Mouse (Mus musculus): ENCODE measurements around the gene B3gnt7. TPM values are rescaled to one million over a fixed set of nuclear protein-coding genes. Genes with fewer than 3 reads are reported as not detected.
"Not testable (repeated sequence)": the region's sequence is repeated elsewhere in the genome, so short reads cannot be mapped to it uniquely, and the experiment has no call there.

B3gnt7 gene
- total RNA-seq, 4 experiments from 2014 or later: not detected

DNA sequence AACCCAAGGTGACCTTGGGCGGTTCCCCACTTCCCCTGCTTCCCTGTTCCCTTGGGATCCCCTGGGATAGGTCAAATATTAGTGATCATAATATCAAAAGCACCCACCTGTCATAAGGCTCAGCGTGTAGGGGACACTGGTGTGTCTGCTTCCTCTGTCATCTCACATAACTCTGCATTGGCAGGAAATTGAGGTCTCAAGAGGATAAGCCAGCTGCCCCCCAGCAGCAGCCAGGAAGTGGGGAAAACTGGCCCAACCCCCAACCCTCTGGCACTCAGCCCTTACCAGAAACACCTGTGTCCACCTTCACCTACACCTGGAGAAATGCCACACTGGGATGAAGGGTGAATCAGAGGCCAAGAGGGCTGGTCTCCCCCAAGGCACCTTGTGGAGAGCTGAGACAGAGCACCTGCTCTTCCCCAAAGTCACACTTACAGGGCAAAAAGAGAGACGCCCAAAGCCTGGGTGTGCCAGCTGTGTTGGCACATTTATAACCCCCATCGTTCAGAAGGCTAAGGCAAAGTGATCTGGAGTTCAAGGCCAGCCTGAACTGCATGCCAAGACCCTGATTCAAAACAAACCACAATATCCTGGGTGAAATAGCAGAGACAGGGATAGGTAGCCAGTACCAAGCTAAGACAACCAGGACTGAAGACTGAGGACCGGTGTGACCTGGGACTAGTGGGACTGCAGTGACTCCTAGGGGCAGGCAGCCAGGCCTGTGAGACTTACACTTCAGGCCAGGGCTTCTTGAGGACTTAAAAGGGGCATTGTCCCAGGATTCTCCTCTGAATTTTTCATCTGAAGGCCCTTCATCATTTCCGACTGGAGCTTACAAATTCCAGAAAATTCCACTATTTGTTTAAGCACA, 1.2 kb upstream of the B3gnt7 start:
- DNase-seq (ENCODE audit: low spot score in 2 of 2): no peak

DNA sequence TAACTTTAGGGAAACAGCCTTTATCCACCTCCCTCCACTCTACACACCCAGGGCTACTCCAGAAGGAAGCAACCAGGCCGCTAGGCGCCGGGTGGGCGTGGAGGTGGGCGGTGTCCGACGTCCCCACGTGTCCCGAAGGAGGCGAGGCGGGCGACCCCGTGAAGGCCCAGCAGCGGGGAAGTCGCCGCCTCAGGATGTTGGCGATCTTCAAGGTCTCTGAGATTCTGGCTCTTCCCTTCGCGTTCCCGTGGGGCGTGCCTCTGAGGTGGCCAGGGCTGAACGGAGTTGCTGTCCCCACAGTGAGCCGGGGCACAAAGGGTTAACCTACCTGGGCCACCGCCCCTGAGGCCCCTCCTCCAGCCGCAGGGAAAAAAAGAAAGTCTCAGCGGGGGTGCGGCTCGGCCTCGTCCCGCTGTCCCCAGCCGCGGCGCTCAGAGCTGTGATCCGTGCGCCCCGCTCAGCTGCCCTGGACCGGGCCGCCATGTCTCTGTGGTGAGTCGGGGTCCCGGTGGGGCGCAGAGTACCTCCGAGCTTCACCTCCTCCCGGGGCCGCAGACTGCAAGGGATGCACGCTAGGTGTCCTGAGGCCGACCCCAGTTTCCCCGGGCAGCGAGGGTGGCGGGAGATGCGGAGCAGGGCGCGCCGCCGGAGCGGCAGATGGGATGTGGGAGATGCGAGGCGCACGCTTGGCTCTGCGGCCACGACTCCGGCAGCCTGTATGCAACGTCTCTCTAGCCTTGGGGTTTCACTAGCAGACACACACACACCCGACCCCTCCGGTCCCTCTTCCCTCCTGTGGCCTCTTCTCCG, 636 bp downstream of the B3gnt7 start:
- no peak for DNase-seq (ENCODE audit: low spot score in 2 of 2)

DNA sequence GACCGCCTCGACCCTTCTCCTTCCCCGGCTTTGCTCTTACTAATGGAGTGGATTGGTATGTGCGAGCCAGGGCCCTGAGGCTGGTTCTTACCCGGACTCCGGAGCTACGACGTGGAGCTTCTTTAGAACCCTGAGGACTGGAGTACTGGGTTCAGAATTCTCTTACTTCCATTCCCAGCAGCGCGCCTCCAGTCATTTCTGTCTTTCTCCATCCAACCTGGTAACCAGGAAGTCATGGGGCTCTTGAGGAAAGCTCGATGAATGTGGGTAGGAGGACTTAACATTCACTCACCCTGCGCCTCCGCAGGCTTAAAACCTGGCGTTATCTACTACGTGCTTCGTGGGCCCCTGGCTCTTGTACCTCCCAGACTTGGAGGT, 1.2 kb downstream of the B3gnt7 start:
- no peak for DNase-seq (ENCODE audit: low spot score in 2 of 2)

DNA sequence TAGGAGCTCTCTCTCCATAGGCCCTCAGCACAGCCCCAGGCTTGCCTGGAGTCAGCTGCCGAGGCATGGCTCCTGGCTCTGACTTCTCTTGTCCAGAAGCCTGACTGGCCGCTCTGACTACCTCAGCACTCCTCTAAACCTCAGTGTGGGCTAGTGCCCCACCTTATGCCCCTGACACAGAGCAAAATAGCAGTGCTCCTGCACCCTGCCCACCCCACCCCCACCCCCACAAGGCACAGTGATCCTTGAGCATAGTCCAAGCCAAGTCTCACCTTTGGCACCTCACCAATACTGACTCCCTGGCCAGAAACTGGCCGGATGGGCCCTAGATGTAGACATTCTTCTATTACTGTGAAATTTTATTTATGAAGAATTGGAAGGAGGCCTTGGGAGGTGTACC, 4.1 kb downstream of the B3gnt7 start:
- no peak for DNase-seq (ENCODE audit: low spot score in 2 of 2)

DNA sequence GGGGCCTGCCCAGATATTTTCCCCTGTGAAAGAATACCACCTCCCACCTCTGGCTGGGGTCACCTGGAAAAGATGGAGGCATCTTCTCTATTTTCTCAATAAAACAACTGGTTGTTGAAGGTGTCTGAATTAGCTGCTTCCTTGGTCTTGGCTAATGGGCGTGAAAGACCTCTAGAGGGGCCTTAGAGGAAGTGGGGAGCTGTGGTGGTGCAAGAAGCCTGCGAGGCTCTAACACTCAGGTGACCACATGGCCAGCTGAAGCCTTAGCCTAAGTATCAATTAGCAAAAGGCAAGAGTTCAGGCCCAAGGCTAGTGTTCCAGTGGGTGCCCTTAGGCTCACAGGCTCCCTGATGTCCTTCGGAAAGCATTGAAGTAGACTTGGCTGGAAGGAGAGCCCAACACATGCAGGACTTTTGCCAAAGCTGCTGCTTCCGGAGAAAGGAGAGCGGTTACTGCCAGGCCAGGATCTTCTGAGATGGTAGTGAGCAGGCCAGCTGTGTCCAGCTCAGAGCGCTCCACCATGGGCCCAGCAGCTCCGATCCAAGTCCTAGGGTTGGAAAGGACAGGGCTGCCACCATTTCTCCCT, 4.6 kb downstream of the B3gnt7 start:
- DNase-seq (ENCODE audit: low spot score in 2 of 2): no peak

DNA sequence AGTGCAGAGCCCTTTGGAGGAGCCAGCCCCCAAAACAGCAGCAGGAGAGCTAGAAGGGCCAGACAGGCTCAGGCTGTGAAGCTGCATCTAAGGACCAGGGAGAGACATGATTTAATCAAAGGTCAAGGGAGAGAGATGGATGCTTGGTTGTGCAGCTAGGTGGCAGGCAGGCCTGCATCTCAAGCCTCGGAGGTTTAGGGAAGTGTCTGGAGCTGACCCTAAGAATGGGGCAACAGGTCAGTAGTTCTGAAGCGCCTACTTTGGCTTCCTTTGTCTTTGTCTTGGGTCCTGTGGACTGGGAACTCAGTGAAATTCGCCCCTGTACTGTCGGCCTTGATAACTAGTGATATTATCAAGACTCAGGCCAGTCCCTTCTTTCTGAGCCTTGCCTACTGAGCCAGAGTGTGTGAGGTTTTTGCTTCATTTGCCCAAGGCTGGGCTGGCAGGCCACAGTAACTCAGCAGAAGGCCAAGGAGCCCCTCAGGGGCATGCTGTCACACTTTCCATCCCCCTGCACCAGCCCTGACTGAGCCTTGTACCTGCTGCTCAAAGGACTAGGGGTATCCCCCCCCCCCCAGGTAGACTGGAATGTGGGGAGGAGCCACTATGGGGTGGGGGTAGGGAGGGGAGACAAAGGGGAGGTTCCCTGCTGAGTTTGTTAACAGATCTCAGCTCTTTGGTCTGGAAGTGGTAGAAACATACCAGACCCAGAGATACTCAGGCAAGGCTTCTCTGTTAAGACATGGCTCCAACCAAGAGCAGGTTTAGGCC, 5.4 kb downstream of the B3gnt7 start:
- no peak for DNase-seq (ENCODE audit: low spot score in 2 of 2)

DNA sequence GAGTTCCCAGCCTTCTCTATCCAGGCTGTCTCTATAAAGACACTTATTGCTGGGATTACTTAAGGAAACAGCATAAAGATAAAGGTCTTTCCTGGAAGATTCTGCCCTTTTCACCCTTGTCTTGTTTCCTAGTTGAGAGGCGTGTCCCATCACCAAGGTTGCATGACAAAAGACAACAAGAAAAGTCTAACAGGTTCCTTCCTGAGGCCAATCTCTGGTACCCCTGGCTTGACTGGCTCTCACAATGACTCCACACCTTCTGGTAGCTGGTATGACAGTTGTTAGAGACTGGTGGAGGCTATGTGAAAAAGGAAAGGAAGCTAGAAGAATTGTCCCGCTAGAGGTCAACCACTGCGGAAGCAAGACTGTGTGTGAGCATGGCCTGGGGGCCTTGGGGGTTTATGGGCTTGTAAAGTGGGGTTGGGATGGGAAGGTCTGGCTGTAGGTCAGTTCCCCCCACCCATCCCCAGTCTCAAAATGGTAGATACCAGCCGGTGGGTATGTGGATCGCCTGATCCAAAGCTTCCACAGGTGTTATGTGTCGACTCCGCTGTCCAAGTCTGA, 6.7 kb downstream of the B3gnt7 start:
- DNase-seq (ENCODE audit: low spot score in 2 of 2): no peak

DNA sequence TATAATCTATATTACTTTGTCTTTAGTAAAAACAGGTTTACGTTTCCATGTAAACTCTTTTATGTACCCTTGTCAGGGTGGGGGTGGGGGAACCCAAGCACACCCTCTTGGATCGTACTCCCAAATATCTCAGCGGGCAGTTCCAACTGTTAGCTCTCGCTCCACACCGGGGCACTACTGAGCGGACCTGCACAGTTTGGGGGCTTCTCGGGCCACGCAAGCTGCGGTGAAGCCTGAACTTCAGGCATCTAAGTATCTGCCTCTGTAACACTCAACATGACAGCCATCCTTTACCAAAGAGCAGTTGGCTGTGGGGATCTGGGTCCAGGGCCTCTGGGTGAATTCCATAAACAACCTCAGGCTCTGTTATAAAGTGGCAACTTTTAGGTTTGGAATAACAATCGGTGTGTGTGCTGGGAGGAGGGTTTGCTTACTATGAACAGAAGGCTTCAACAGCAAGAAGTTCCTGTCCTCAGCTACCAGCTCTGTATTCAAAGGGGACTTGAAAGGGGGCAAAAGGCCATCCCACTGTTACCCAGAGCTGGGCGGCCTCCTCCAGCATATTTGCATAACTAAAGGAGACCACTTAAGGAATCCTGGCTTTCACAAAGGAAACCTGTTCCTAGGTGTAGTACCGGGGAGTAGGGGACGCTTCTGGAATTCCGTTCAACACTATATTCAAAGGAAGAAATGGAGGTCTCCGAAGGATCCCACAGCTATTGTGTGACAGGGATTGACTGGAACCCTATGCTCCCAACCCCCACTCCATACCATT, 8.1 kb downstream of the B3gnt7 start:
- DNase-seq (ENCODE audit: low spot score in 2 of 2): no peak

DNA sequence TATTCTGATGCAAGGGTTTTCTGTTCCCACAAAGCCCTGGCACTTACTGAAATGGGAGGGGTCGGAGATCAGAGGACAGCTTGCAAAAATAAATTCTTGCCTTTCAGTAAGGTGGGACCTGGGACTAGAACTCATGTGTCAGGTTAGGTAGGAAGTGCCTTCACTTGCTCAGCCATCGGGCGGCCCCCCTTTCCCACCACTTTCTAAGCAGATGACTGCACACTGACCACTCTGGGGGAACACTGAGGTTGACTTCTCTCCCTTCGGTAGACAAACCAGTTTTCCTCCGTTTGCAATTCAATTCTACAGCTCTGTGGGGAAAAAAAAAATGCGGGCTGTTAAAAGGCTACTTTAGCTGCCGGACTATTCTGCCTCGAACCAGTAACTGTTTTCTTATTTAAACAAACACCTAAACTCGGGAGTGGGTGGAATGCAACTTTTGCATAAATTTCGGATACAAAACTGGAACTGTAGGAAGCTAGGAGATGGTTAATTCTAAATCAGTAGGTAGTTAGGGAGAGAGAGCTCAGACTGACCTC, 8.9 kb downstream of the B3gnt7 start:
- DNase-seq (ENCODE audit: low spot score in 2 of 2): no peak

DNA sequence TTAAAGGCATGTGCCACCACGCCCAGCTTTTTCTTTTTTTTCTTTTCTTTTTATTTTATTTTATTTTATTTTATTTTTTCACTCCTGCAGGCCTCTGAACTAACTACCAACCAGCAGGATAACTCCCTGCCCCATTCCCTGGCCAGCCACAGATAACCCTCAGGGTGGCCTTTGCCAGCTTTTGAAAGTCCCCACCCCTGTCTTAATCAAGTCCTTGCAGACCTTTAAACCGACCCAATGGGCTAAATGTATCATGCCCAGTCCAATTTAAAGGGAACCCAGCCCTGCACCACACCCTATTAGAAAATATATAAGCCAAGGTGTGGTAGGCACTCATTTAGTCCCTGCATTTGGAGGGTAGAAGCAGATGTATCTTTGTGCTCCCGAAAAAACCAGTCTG, 9.6 kb downstream of the B3gnt7 start:
- DNase-seq (ENCODE audit: low spot score in 2 of 2): no peak

DNA sequence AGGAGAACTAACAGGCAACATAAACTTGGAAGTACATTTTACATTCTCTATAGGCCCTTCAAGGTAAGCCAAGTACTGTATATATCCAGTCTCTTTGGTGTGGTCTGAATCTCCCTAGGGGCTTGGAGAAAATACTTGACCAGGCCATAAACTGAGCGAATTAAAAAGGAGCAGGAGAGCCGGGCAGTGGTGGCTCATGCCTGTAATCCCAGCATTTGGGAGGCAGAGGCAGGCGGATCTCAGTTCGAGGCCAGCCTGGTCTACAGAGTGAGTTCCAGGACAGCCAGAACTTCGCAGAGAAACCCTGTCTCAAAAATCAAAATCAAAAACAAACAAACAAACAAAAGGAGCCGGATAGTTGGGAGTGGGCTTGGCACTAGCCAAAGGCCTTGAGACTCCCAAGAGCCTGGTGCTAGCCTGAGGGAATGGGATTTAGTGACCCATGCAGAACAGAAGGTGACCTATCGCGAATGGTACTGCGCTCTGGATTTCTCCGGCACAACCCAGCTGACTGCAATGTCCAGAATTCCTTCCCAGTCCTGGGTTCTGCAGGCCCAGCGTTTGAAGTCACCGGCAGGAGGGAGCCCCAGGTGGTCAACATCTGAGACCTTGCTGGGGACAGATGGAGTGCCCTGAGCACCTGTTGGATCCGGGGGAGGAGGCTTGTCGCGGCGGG, 10.6 kb downstream of the B3gnt7 start:
- DNase-seq (ENCODE audit: low spot score in 2 of 2): no peak

DNA sequence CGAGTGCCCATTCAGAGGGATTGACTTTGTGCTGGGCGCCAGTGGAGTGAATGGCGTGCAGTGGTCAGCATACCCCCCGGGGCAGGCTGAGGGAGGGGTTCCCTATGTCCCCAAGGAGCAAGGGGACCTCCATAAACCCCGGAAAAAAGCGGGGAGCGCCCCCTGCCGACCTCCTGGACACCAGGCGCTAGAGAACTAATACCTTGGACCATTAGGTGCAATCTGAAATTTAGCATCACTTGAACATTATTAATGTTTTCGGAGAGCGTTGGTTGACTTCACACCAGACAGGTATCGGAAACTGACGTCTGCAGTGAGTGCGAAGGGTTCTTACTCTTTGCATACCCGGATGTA, 11.1 kb downstream of the B3gnt7 start:
- no peak for DNase-seq (ENCODE audit: low spot score in 2 of 2)

DNA sequence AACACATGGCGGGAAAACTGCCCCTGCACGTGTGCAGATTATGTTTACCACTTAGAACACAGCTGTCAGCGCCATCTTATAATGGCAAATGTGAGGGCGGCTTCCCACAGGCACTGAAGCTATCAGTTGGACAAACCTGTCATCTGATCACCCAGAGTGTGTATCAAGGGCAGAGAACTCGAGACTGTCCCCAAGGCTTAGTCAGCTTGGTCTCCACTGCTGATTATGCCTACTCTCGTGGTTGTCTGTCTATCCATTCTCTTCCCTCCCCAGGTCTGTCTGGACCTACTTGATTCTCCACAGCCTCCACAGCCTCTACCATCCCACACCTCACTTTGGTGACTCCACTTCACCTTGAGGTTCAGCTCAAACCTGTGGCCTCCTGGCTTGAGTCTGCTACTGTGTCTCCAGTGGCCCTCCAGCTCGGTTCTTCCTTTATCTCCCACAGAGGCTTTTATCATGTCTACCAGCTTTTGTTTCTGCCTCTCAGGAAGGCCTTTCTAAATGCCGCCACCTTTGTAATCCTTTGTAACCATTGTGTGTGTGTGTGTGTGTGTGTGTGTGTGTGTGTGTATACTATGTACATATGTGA, 18.3 kb downstream of the B3gnt7 start:
- no peak for DNase-seq (ENCODE audit: low spot score in 2 of 2)

DNA sequence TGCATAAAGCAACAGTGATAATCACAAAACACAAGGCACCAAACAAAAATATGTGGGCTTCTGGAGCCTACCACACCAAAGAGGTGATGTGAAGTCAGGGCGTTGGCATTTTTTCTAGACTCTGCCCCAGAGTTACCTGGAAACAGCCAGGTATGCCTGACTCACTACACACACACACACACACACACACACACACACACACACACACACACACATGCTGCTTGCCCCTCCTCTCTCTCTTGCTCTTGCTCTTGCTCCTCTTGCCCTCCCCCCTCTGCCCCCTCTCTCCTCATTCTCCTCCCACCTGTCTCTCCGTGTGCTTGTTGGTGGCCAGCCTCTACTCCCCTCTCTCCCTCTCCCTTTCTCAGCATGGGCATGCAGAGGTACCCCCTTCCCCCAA, 33.7 kb downstream of the B3gnt7 start:
- DNase-seq (ENCODE audit: low spot score in 2 of 2): no peak

DNA sequence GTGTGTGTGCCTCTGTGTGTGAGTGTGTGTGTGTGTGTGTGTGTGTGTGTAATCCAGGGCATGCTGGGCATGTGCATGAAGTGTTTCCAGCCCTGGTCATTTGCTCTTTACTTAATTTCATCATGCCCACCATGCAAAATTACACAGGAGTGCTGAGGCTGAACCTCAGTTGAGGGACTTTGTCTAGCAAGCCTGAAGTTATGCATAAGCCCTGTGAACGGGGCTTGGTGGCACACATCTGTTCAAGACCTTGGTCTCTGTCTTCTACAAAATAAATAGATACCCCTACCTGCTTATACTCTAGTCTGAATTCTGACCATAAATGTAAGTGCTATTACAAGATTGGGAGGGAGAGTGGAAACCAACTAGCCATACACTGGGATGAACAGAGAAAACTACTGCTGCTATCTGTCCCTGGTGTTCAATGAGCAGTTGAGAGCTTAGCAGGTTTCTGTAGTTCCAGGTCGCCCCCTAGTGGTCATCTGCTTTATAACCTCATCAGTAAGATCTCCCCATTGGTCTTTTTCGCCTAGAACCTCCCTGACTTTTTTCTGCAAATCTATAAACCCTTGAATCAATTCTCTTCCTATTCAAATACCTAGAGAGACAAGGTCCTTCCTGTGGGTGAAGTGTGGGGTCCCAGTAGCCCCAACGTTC, 36.7 kb downstream of the B3gnt7 start:
- peak; percentile 40 to 57 for DNase-seq (ENCODE audit: low spot score in 2 of 2)

DNA sequence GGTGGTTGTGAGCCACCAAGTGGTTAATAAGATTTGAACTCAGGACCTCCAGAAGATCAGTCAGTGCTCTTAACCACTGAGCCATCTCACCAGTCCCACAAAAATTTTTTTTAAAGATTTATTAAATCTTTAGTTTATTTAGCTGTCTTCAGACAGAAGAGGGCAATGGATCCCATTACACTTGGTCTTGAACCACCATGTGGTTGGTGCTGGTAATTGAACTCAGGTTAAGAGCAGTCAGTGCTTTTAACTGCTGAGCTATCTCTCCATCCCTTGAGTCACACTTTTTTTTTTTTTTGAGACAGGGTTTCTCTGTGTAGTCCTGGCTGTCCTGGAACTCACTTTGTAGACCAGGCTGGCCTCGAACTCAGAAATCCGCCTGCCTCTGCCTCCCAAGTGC, 38.5 kb downstream of the B3gnt7 start:
- DNase-seq (ENCODE audit: low spot score in 2 of 2): not testable (repeated sequence)

DNA sequence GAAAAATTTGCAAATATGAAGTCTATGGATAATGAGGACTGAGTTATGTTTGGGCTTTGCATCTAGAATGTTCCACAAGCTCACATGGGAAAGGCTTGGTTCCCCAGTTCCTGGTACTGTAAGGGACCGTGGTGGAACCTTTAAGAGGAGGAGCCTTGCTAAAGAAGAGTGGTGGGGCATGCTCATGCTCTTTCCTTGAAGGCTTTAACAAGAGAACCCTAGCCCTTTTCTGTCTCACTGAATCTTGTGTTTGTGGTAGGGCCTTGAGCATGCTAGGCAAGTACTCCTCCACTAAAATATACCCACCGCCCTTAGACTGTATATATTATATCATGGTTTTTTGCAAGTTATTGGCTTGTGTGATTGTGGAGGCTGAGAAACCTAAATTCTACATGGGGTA, 39.7 kb downstream of the B3gnt7 start:
- DNase-seq (ENCODE audit: low spot score in 2 of 2): no peak

DNA sequence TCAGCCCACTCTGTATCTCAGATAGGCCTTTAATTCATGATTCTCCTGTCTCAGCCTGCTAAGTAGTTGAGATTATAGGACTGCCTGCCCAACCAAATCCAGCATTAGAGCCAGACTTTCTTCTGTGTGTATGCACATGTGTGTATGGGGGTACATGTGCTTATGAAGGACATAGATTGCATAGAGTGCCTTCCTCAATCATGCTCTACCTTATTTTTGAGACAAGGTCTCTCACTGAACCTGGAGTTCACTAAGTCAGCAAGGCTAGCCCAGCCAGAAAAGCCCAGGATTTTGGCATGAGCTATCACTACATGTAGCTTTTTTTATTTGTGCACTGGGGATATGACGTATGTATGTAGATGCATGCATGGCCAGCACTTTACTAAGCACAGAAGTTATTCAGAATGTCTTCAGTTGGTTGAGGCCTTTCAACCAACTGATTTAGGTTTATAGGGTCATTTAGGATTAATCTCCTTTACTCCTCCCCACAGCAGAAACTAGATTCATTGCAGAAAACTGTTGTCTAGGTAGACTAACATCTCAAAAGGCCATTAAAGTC, 40.5 kb downstream of the B3gnt7 start:
- DNase-seq (ENCODE audit: low spot score in 2 of 2): no peak

All from gastrocnemius, adult 8-10 months (tissue).